Mouse (Mus musculus): ENCODE measurements around the gene Pcif1.
"Not testable (repeated sequence)": the region's sequence is repeated elsewhere in the genome, so short reads cannot be mapped to it uniquely, and the experiment has no call there.

Gene Pcif1

GRCm38 (mm10) chr2:164879228-164879567, at the start of gene Pcif1:
Pcif1 (plus strand) TSS chr2:164879304.
- DNase-seq: peak; percentile 96

GRCm38 (mm10) chr2:164831029-164831428, 48.1 kb upstream of the Pcif1 start:
- DNase-seq: no peak

DNA sequence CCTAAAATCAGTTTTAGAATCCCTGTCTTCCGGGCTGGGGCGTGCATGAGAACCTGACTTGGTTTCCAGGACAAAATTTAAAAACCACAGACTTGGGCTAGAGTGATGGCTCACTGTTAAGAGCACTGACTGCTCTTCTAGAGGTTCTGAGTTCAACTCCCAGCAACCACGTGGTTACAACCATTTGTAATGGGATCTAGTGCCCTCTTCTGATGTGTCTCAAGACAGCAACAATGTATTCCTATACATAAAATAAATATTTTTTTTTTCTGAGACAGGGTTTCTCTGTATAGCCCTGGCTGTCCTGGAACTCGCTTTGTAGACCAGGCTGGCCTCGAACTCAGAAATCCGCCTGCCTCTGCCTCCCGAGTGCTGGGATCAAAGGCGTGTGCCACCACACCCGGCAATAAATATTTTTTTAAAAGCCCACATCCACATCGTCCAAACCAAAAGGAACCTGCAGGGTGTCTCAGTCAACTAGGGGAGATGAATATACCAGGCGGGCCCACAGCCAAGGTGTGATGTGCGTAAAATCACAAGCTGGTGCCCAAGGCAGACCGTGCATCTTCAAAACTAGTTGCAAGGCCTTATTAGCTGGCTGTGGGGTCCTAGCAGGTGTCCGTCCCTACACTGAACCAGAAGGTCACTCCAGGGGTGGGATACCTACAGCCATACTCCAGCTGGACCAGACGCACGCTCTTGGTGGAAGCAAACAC, 46.9 kb upstream of the Pcif1 start:
- DNase-seq: no peak

DNA sequence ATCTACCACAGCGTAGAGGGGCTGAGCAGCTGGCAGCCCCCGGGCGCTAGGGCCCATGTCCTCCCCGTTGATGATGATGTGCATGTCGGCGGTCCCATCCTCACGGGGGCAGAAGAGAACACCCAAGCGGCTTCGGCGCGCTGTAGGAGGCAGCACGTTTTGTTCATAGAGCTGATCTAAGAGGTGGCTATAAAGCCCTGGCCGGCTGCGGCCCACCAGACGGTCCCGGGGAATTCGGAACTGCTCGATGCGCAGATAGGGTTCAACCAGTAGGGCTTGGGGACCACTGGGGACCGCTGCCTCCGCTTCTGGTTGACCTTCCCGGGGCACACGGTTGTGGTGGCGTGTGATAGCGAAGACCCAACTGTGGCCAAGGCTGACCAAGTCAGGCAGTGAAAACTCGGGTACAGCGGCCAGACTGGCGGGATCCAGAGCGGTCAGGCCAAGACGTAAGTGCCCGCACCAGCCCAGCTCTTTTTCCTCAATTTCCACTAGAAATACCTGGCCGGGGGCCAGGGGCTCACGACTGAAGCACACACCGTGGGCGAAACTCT, 46.3 kb upstream of the Pcif1 start, which contains the start of gene Ctsa:
Gene Ctsa, plus strand, starts transcription at position 126 of the 554 bp plus-strand sequence.
- peak; percentile 86 for DNase-seq

DNA sequence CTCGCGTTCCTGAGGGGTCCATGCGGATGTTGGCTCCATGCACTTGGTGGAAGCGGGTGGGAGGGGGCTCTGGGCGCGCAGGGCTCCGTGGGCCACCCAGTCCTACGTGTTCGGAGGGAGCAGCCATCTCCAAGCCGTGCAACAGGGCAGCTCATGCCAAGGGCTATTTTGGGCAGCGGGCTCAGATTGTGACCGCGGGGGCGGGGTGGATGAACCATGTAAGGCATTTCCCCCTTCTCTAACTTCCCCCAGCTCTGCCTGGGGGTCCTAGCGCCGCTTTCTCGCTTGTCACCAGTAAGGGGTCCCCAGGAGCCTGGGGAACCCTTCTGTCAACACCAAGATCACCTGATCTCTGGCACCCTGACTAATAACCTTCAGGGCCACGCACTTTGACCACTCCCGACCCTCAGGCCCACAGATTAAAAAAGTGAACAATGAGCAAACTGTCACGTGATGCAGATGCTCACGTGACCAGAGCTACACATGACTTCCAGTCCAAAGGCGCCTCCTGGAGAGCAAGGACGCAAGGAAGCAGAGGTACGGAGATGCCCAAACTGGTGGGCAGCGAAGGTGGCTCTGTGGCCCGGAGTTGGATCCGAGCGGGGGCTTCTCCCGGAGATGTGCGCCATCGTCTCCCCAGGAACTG, 45.7 kb upstream of the Pcif1 start, which contains the start of gene Neurl2:
Gene Neurl2, minus strand, starts transcription at position 143 of the 646 bp plus-strand sequence.
- peak; percentile 82 for DNase-seq

- peak; percentile 61 for DNase-seq
These were observed 44.6 kb upstream of the Pcif1 start for GRCm38 (mm10) chr2:164834531-164834930.

- no peak for DNase-seq
These were observed 43.9 kb upstream of the Pcif1 start for GRCm38 (mm10) chr2:164835164-164835563.

DNA sequence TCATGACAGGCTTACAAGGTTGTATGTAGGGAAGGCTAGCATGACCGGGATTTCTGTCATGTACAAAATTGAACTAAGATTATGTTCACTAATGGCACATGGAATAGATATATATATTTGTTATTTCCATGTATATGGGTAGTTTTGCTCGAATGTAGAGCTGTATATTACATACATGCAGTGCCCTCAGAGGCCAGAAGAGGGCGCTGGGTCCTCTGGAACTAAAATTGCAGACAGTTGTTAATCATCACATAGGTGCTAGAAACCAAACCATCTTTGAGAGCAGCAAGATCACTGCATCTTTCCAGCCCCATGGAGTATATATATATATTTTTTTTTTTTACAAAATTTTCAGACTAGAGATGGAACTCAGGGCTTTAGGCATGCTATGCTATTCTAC, 33.3 kb upstream of the Pcif1 start:
- no peak for DNase-seq

DNA sequence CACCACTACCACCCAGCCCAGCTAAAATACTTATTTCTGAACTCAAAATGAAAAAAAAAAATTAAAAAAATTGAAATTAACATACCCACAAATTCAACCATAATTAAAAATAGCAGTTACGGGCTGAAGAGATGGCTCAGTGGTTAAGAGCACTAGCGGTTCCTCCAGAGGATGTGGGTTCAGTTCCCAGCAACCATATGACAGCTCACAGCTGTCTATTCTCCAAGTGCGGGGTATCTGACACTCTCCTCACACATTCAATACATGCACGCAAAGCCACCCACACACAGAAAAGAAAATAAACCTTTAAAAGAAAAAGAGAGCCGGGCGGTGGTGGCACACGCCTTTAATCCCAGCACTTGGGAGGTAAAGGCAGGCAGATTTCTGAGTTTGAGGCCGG, 29.0 kb upstream of the Pcif1 start:
- DNase-seq: peak; percentile 52

- DNase-seq: not testable (repeated sequence)
These were observed 23.5 kb upstream of the Pcif1 start for GRCm38 (mm10) chr2:164855572-164855971.

GRCm38 (mm10) chr2:164856309-164857100, 22.6 kb upstream of the Pcif1 start:
- DNase-seq: no peak

- DNase-seq: peak; percentile 49
These were observed 21.8 kb upstream of the Pcif1 start, which contains the start of gene Pltp for GRCm38 (mm10) chr2:164857101-164857821. Pltp (minus strand) TSS chr2:164857711.

GRCm38 (mm10) chr2:164857842-164858553, 21.1 kb upstream of the Pcif1 start:
- DNase-seq: no peak

GRCm38 (mm10) chr2:164859155-164859554, 19.9 kb upstream of the Pcif1 start:
- DNase-seq: no peak

GRCm38 (mm10) chr2:164859640-164860432, 19.3 kb upstream of the Pcif1 start:
- DNase-seq: no peak

- DNase-seq: no peak
These were observed 18.0 kb upstream of the Pcif1 start for GRCm38 (mm10) chr2:164861094-164861493.

DNA sequence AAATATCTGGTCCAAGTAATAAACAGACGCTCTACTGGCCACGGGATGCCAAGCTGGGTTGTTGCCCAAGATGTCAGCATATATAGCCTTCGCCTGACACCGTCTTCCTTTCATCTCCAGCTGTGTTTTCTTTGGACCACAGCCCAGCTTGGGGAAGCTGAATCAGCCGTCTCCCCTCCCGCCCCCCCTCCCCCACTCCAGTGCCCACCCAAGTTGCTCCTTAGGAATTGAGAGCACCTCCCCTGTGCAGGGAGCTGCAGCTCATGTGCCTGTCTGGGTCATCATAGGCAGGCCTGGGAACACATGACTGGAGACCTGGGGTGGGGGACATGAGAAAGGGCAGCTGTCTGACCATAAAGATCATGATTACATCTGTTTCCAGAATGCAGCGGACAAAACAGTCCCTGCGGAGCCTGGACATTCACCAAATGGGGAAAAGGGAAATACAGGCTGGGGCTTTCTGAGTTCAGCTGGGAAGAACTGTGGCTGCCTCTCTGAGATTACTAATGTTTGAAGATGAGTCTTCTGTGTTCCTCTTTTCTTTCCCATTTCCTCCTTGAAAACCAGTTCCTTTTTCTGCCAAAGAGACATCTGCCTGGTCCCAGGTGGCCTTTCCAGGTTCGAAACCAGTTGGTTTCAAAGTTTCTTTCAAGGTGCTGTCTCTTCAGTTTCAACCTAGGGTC, 16.8 kb upstream of the Pcif1 start:
- DNase-seq: no peak

DNA sequence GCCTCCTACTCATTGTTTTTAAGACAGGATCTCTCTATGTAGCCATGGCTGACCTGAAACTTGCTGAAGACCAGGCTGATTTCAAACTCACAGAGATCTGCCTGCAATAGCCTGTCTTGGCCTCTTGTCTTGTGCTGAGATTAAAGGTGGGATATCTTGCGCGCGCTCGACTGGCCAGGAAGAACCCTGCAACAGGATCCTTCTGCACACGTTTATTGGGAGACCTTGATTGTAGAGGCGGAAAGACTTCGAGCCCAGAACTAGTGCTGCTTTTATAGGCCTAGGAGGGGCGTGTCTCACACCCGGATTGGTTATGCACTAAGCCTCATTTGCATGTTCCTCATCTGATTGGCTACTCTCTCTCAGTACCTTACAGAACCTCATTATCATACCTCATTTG, 15.7 kb upstream of the Pcif1 start:
- DNase-seq: not testable (repeated sequence)

DNA sequence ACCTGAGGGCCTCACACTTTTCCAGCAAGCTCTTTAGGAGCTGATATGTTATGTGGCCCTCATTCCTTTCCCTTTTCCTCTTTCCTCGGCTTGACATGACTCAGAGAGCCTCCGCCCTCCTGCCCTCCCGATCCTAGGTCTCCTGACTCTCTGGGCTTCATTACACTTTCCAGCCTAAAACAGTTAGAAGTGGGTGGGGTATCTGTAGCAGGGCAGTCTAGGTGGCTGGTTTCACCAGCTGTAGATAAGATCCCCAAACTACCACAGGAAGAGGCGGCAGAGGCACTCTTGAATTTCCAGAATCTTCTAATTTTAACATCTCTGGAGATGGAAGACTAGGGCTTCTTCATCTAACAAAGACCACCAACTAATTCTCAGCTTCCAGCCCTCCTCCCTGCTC, 14.5 kb upstream of the Pcif1 start:
- no peak for DNase-seq

All from thymus, postnatal 14 days (tissue).